Mouse (Mus musculus) olfactory bulb, adult 2 months (tissue): ENCODE measurements at regions not wholly inside any gene's neighbourhood (a gene's known extent, or its start where the extent isn't known, plus 50 kb on each side); places are given as distances from the start of the nearest gene placed in this dataset.

Experiments used
- H3K27ac ChIP-seq: fragments of 200-500 bp; 2 replicates; pipeline ENCODE4 v1.5.1; 2012; ENCODE audit warnings: low read depth, low read length; ENCODE audit not compliant: insufficient read depth
- H3K4me1 ChIP-seq: fragments of 200-500 bp; 2 replicates; pipeline ENCODE4 v1.6.1; 2012; ENCODE audit warnings: low read length; ENCODE audit not compliant: control insufficient read depth, insufficient read depth
- H3K4me3 ChIP-seq: fragments of 200-500 bp; 2 replicates; pipeline ENCODE4 v1.5.1; 2012; ENCODE audit warnings: mild to moderate bottlenecking, low read depth, low read length, moderate library complexity; ENCODE audit not compliant: insufficient read depth
- CTCF ChIP-seq: fragments of 200-500 bp; IDR thresholded peaks from 2 replicates; pipeline ENCODE4 v1.5.1; 2012; ENCODE audit warnings: low read depth, mild to moderate bottlenecking, low read length, moderate library complexity; ENCODE audit not compliant: insufficient read depth
- POLR2A ChIP-seq: fragments of 200-500 bp; IDR thresholded peaks from 2 replicates; pipeline ENCODE4 v1.6.1; 2012; ENCODE audit warnings: mild to moderate bottlenecking, low read depth, low read length, moderate library complexity; ENCODE audit not compliant: insufficient read depth
- WGBS: fragments of 180-500 bp; shearing (Covaris S2); methylation state at CpG from one replicate; pipeline ENCODE4 v1.1.7; 2018; 5-methylcytosine and 5-hydroxymethylcytosine counted together

GRCm38 (mm10) chr16:87017107-87017670 is 336.8 kb upstream of the N6amt1 start:
- H3K27ac ChIP-seq, result no peak overlapping the region
- no peak for TF ChIP-seq CTCF
- no peak for TF ChIP-seq POLR2A
- H3K4me3 ChIP-seq, result no peak overlapping the region
- no peaks in the 10 kb centered on the region for H3K4me1 ChIP-seq
- WGBS, result 79% methylated on average over 7 of the region's 7 CpGs

- Histone ChIP-seq H3K4me1 (no peaks in the 10 kb centered on the region), H3K27ac (no peak overlapping the region), H3K4me3 (no peak overlapping the region)
- 55% methylated on average over 3 of the region's 3 CpGs for WGBS
- TF ChIP-seq CTCF (no peak), POLR2A (no peak)
These were observed 352.4 kb upstream of the N6amt1 start for GRCm38 (mm10) chr16:87001579-87001978.

GRCm38 (mm10) chr16:87001135-87001534 is 352.9 kb upstream of the N6amt1 start:
- 35% methylated on average over 3 of the region's 3 CpGs for WGBS
- Histone ChIP-seq H3K4me3 (no peak overlapping the region), H3K4me1 (no peaks in the 10 kb centered on the region), H3K27ac (no peak overlapping the region)
- no peak for TF ChIP-seq CTCF
- no peak for TF ChIP-seq POLR2A

- H3K4me1 ChIP-seq, result no peaks in the 10 kb centered on the region
- 68% methylated on average over 3 of the region's 3 CpGs for WGBS
- no peak overlapping the region for H3K27ac ChIP-seq
- H3K4me3 ChIP-seq, result no peak overlapping the region
- TF ChIP-seq CTCF, result no peak
- no peak for TF ChIP-seq POLR2A
These were observed 382.3 kb upstream of the N6amt1 start for GRCm38 (mm10) chr16:86971691-86972090.

- Histone ChIP-seq H3K27ac (no peak overlapping the region), H3K4me1 (no peaks in the 10 kb centered on the region), H3K4me3 (no peak overlapping the region)
- TF ChIP-seq CTCF (no peak), POLR2A (no peak)
- 81% methylated on average over 6 of the region's 6 CpGs for WGBS
These were observed 404.3 kb upstream of the N6amt1 start for GRCm38 (mm10) chr16:86949681-86950080.

GRCm38 (mm10) chr16:86945531-86946144 is 408.3 kb upstream of the N6amt1 start:
- TF ChIP-seq CTCF, result no peak
- no peak for TF ChIP-seq POLR2A
- Histone ChIP-seq H3K4me3 (no peak overlapping the region), H3K4me1 (no peaks in the 10 kb centered on the region), H3K27ac (no peak overlapping the region)
- 88% methylated on average over 6 of the region's 6 CpGs for WGBS

- no peak for TF ChIP-seq POLR2A
- TF ChIP-seq CTCF, result no peak
- Histone ChIP-seq H3K4me3 (no peak overlapping the region), H3K27ac (no peak overlapping the region), H3K4me1 (no peaks in the 10 kb centered on the region)
These were observed 408.9 kb upstream of the N6amt1 start for GRCm38 (mm10) chr16:86945058-86945457.

- WGBS, result 66% methylated on average over 2 of the region's 2 CpGs
- Histone ChIP-seq H3K27ac (no peak overlapping the region), H3K4me1 (no peaks in the 10 kb centered on the region), H3K4me3 (no peak overlapping the region)
- TF ChIP-seq POLR2A (no peak), CTCF (no peak)
These were observed 419.0 kb upstream of the N6amt1 start for GRCm38 (mm10) chr16:86934989-86935388.

GRCm38 (mm10) chr16:86932765-86933164 is 421.2 kb upstream of the N6amt1 start:
- no peaks in the 10 kb centered on the region for H3K4me1 ChIP-seq
- no peak overlapping the region for H3K27ac ChIP-seq
- H3K4me3 ChIP-seq, result no peak overlapping the region
- no peak for TF ChIP-seq CTCF
- no peak for TF ChIP-seq POLR2A
- 39% methylated on average over 3 of the region's 3 CpGs for WGBS
